Mouse (Mus musculus): Measurements from ENCODE around the gene Rimklb.
"Not testable (repeated sequence)": the region's sequence is repeated elsewhere in the genome, so short reads cannot be mapped to it uniquely, and the experiment has no call there.

Gene Rimklb

GRCm38 (mm10) chr6:122498661-122499060, at the start of gene Rimklb:
Gene Rimklb (minus strand): TSS chr6:122498761.
- DNase-seq: no peak

GRCm38 (mm10) chr6:122545948-122546347, 47.4 kb upstream of the Rimklb start:
- DNase-seq: no peak

GRCm38 (mm10) chr6:122545289-122545882, 46.8 kb upstream of the Rimklb start:
- DNase-seq: no peak

GRCm38 (mm10) chr6:122544672-122545071, 46.1 kb upstream of the Rimklb start:
- DNase-seq: no peak

GRCm38 (mm10) chr6:122543574-122543973, 45.0 kb upstream of the Rimklb start:
- no peak for DNase-seq

- DNase-seq: not testable (repeated sequence)
These were observed 43.9 kb upstream of the Rimklb start for GRCm38 (mm10) chr6:122542459-122542858.

- DNase-seq: no peak
These were observed 41.0 kb upstream of the Rimklb start for GRCm38 (mm10) chr6:122539564-122539963.

GRCm38 (mm10) chr6:122534032-122534431, 35.5 kb upstream of the Rimklb start:
- DNase-seq: no peak

- no peak for DNase-seq
These were observed 34.3 kb upstream of the Rimklb start for GRCm38 (mm10) chr6:122532883-122533302.

- DNase-seq: no peak
These were observed 33.1 kb upstream of the Rimklb start for GRCm38 (mm10) chr6:122531466-122532174.

GRCm38 (mm10) chr6:122528136-122528535, 29.6 kb upstream of the Rimklb start:
- DNase-seq: no peak

- DNase-seq: no peak
These were observed 29.0 kb upstream of the Rimklb start for GRCm38 (mm10) chr6:122527596-122527995.

- no peak for DNase-seq
These were observed 24.7 kb upstream of the Rimklb start for GRCm38 (mm10) chr6:122523289-122523688.

GRCm38 (mm10) chr6:122522595-122522994, 24.0 kb upstream of the Rimklb start:
- DNase-seq: no peak

GRCm38 (mm10) chr6:122519384-122519783, 20.8 kb upstream of the Rimklb start:
- no peak for DNase-seq

GRCm38 (mm10) chr6:122517668-122518067, 19.1 kb upstream of the Rimklb start:
- DNase-seq: no peak

- not testable (repeated sequence) for DNase-seq
These were observed 17.2 kb upstream of the Rimklb start for GRCm38 (mm10) chr6:122515762-122516161.

- DNase-seq: no peak
These were observed 15.8 kb upstream of the Rimklb start for GRCm38 (mm10) chr6:122514312-122514711.

- DNase-seq: no peak
These were observed 14.6 kb upstream of the Rimklb start for GRCm38 (mm10) chr6:122512914-122513878.

- DNase-seq: no peak
These were observed 9.9 kb upstream of the Rimklb start for GRCm38 (mm10) chr6:122508494-122508893.

- no peak for DNase-seq
These were observed 7.0 kb upstream of the Rimklb start, which contains the start of gene Mfap5 for GRCm38 (mm10) chr6:122505545-122505944. Gene Mfap5 (plus strand): TSS chr6:122505845.

GRCm38 (mm10) chr6:122505041-122505440, 6.5 kb upstream of the Rimklb start:
- DNase-seq: no peak

GRCm38 (mm10) chr6:122496501-122496900, 2.1 kb downstream of the Rimklb start:
- DNase-seq: no peak
